Mouse (Mus musculus): ENCODE data around the gene Ttll10. TPM values are rescaled to one million over a fixed set of nuclear protein-coding genes. Genes with fewer than 3 reads are reported as not detected.

Ttll10 gene
- total RNA-seq, 2 experiments from 2014 or later: not detected

Small RNA genes lying within 50 kb of the gene (microRNA-seq; reads per million reads assigned to microRNA genes)
- gene Mir200a (2.5 reads per million in 2 experiments), gene Mir200b (2.0 to 4.8 reads per million in 2 experiments), gene Mir429 (1.5 to 6.1 reads per million in 2 experiments)

Other genes starting within 250 kb of the Ttll10 start
- gene Ccnl2, start 246.9 kb downstream of the Ttll10 start, total RNA-seq (2021): 10 to 100 TPM; 20.6 to 29.0 TPM
- gene Aurkaip1, start 228.1 kb downstream of the Ttll10 start, total RNA-seq (2021): 10 to 100 TPM; 78.8 to 80.8 TPM
- 10 to 100 TPM; 75.4 to 79.4 TPM for gene Mxra8, start 219.7 kb downstream of the Ttll10 start, total RNA-seq (2021)
- 10 to 100 TPM; 88.6 to 89.4 TPM for gene Dvl1, start 212.0 kb downstream of the Ttll10 start, total RNA-seq (2021)
- under 1 TPM; 0.10 to 0.13 TPM for gene Tas1r3, start 196.1 kb downstream of the Ttll10 start, total RNA-seq (2021)
- gene Cptp, start 190.0 kb downstream of the Ttll10 start, total RNA-seq (2021): 10 to 100 TPM; 16.5 to 17.0 TPM
- 10 to 100 TPM; 15.4 to 15.9 TPM for gene Ints11, start 189.9 kb downstream of the Ttll10 start, total RNA-seq (2021)
- 10 to 100 TPM in 1 of 2 experiments, 1 to 10 TPM in 1; 9.2 to 13.1 TPM for gene Pusl1, start 167.6 kb downstream of the Ttll10 start, total RNA-seq (2021)
- gene Acap3, start 167.6 kb downstream of the Ttll10 start, total RNA-seq (2021): 10 to 100 TPM; 10.1 to 10.3 TPM
- gene Ube2j2, start 115.6 kb downstream of the Ttll10 start, total RNA-seq (2021): 10 to 100 TPM; 46.3 to 51.7 TPM
- 10 to 100 TPM; 13.3 to 19.9 TPM for gene C1qtnf12, start 97.1 kb downstream of the Ttll10 start, total RNA-seq (2021)
- gene B3galt6, start 66.8 kb downstream of the Ttll10 start, total RNA-seq (2021): 1 to 10 TPM; 2.6 TPM
- gene Sdf4, start 66.5 kb downstream of the Ttll10 start, total RNA-seq (2021): 10 to 100 TPM; 77.4 to 78.0 TPM
- gene Tnfrsf4, start 45.6 kb downstream of the Ttll10 start, total RNA-seq (2021): under 1 TPM; 0.64 to 0.82 TPM
- gene Tnfrsf18, start 33.2 kb downstream of the Ttll10 start, total RNA-seq (2021): not detected
- gene 9430015G10Rik, start 50.6 kb upstream of the Ttll10 start, total RNA-seq (2021): 1 to 10 TPM; 3.2 to 4.1 TPM
- gene Rnf223, start 71.1 kb upstream of the Ttll10 start, total RNA-seq (2021): not detected
- 10 to 100 TPM; 25.3 to 25.5 TPM for gene Agrn, start 138.1 kb upstream of the Ttll10 start, total RNA-seq (2021)
- under 1 TPM; 0.42 to 0.57 TPM for gene Isg15, start 141.4 kb upstream of the Ttll10 start, total RNA-seq (2021)
- 1 to 10 TPM; 2.9 to 3.3 TPM for gene AW011738, start 143.9 kb upstream of the Ttll10 start, total RNA-seq (2021)
- gene Perm1, start 156.5 kb upstream of the Ttll10 start, total RNA-seq (2021): 100 to 1,000 TPM in 1 of 2 experiments, 10 to 100 TPM in 1; 73.3 to 103 TPM
- gene Plekhn1, start 175.4 kb upstream of the Ttll10 start, total RNA-seq (2021): 1 to 10 TPM; 5.1 to 5.5 TPM
- gene Noc2l, start 176.6 kb upstream of the Ttll10 start, total RNA-seq (2021): 10 to 100 TPM; 22.2 to 28.7 TPM
- under 1 TPM in 1 of 2 experiments, not detected in 1; 0.21 TPM for gene Samd11, start 196.2 kb upstream of the Ttll10 start, total RNA-seq (2021)

Data from gastrocnemius, postnatal 14 days (tissue).